Mouse (Mus musculus) heart, embryonic 16.5 days (tissue): ENCODE results near the gene Gm13088. TPM values are rescaled to one million over a fixed set of nuclear protein-coding genes. Genes with fewer than 3 reads are reported as not detected.
"Not testable (repeated sequence)": the region's sequence is repeated elsewhere in the genome, so short reads cannot be mapped to it uniquely, and the experiment has no call there.

Experiments
- ATAC-seq: fragments of 200-750 bp; cut with Nextera tagmentation; replicated peaks from 2 replicates; pipeline ENCODE4 v1.8.0; 2017; ENCODE audit warnings: moderate number of reproducible peaks; ENCODE audit not compliant: insufficient read depth, low FRiP score; ENCODE audit errors: extremely low read depth
- H3K27ac ChIP-seq: fragments of 300-500 bp; sonication (generic); 2 replicates; pipeline ENCODE4 v1.5.1; 2014; ENCODE audit warnings: mild to moderate bottlenecking, low read length, control low read depth, moderate library complexity
- H3K27me3 ChIP-seq: fragments of 300-500 bp; sonication (generic); 2 replicates; pipeline ENCODE4 v1.6.1; 2014; ENCODE audit warnings: low read length, mixed read lengths; ENCODE audit not compliant: control insufficient read depth, insufficient read depth
- H3K36me3 ChIP-seq: fragments of 300-500 bp; sonication (generic); 2 replicates; pipeline ENCODE4 v1.6.1; 2014; ENCODE audit not compliant: control insufficient read depth, insufficient read depth
- H3K4me1 ChIP-seq: fragments of 300-500 bp; sonication (generic); 2 replicates; pipeline ENCODE4 v1.6.1; 2014; ENCODE audit warnings: low read length, mixed read lengths; ENCODE audit not compliant: control insufficient read depth, insufficient read depth
- H3K4me2 ChIP-seq: fragments of 300-500 bp; sonication (generic); 2 replicates; pipeline ENCODE4 v1.6.1; 2014; ENCODE audit warnings: low read depth, mild to moderate bottlenecking, control low read depth, low read length
- H3K4me3 ChIP-seq: fragments of 300-500 bp; sonication (generic); 2 replicates; pipeline ENCODE4 v1.5.1; 2014; ENCODE audit warnings: mild to moderate bottlenecking, control low read depth, low read length
- H3K9ac ChIP-seq: fragments of 300-500 bp; sonication (generic); 2 replicates; pipeline ENCODE4 v1.6.1; 2014; ENCODE audit warnings: low read length, control low read depth
- H3K9me3 ChIP-seq: fragments of 300-500 bp; sonication (generic); replicated peaks from 2 replicates; pipeline ENCODE4 v1.6.1; 2016; ENCODE audit warnings: low read length; ENCODE audit not compliant: control insufficient read depth
- WGBS: fragments of 180-500 bp; shearing (Covaris S2); extraction: QIAGEN DNeasy Blood & Tissue Kit; methylation state at CpG from one replicate; pipeline ENCODE4 v1.1.7; 2014; 5-methylcytosine and 5-hydroxymethylcytosine counted together
- polyA plus RNA-seq: library from polyadenylated mRNA; unstranded; fragments of >200 nt; fragmentation: Nextera tagmentation; extraction: Ambion mirVana; gene quantifications from 2 replicates; pipeline ENCODE4 v1.2.1, GENCODE M21; 2015

Gene Gm13088
- polyA plus RNA-seq, result not detected in 2 replicates

GRCm38 (mm10) chr4:143657146-143657545 lies at the start of gene Gm13088:
Gm13088 (minus strand) TSS chr4:143657246.
- H3K36me3 ChIP-seq, H3K4me2 ChIP-seq, ATAC-seq, H3K4me1 ChIP-seq, H3K9me3 ChIP-seq, H3K27ac ChIP-seq, H3K27me3 ChIP-seq, H3K9ac ChIP-seq, H3K4me3 ChIP-seq: not testable (repeated sequence)

GRCm38 (mm10) chr4:143702611-143703010 lies 45.6 kb upstream of the Gm13088 start, which contains the start of gene Gm13089:
Gm13089 (minus strand) TSS chr4:143702711.
- H3K36me3 ChIP-seq, result no peaks in the 10 kb centered on the region
- no peak within 1 kb of the TSS for H3K27ac ChIP-seq
- 63% methylated on average over 2 of the region's 2 CpGs for WGBS
- ATAC-seq, result no peak
- peaks cover 23% of the 10 kb centered on the region for H3K9me3 ChIP-seq
- H3K4me1 ChIP-seq, result no peaks in the 10 kb centered on the region
- H3K4me3 ChIP-seq, result no peak within 1 kb of the TSS
- no peaks in the 10 kb centered on the region for H3K27me3 ChIP-seq
- H3K4me2 ChIP-seq, result no peak within 1 kb of the TSS
- H3K9ac ChIP-seq, result no peak within 1 kb of the TSS

GRCm38 (mm10) chr4:143618101-143618500 lies 38.9 kb downstream of the Gm13088 start:
- H3K27ac ChIP-seq, H3K4me2 ChIP-seq, H3K27me3 ChIP-seq, H3K9me3 ChIP-seq, H3K4me3 ChIP-seq, H3K4me1 ChIP-seq, H3K9ac ChIP-seq, H3K36me3 ChIP-seq, ATAC-seq: not testable (repeated sequence)
- WGBS, result 67% methylated on average over 4 of the region's 4 CpGs

- H3K27me3 ChIP-seq, ATAC-seq: not testable (repeated sequence)
These were observed 42.3 kb downstream of the Gm13088 start, which contains the start of gene Gm13083 for GRCm38 (mm10) chr4:143614703-143615102. Gm13083 (plus strand) TSS chr4:143615003.

DNA sequence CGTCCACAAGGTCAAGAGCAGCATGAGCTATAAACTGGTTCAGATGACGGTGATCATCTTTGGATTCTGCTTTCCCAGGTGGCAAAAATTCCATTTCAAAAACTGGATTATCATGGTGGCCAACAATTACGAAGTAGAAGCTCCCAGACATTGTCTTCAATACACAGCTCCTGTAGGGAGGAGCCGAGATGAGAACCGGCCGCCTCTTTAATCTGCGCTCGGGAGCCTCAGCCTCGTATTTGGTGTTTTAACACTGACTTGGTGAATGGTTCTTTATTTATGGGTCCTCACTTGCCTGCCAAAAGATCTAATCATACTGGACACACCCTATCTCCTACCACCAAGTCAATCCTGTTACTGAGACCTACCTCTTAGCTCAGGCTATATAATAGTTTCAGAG lies 45.1 kb downstream of the Gm13088 start:
- not testable (repeated sequence) for H3K9ac ChIP-seq, ATAC-seq, H3K9me3 ChIP-seq, H3K4me2 ChIP-seq, H3K4me3 ChIP-seq, H3K27me3 ChIP-seq, H3K36me3 ChIP-seq, H3K4me1 ChIP-seq, H3K27ac ChIP-seq
- WGBS, result 80% methylated on average over 9 of the region's 9 CpGs

More at GRCm38 (mm10) chr4:143614703-143615102, 42.3 kb downstream of the Gm13088 start, which contains the start of gene Gm13083:
- not testable (repeated sequence) for H3K9me3 ChIP-seq, H3K36me3 ChIP-seq, H3K4me1 ChIP-seq, H3K9ac ChIP-seq, H3K4me2 ChIP-seq, H3K27ac ChIP-seq, H3K4me3 ChIP-seq

Other genes starting within 250 kb of the Gm13088 start
- gene Pramef8, start 244.8 kb downstream of the Gm13088 start, polyA plus RNA-seq, result 11.6 and 13.4 TPM in 2 replicates
- gene Oog4, start 206.9 kb downstream of the Gm13088 start, polyA plus RNA-seq, result not detected in 2 replicates
- not detected in 2 replicates for gene Gm13043, start 145.9 kb downstream of the Gm13088 start, polyA plus RNA-seq
- gene Gm13040, start 121.3 kb downstream of the Gm13088 start, polyA plus RNA-seq, result not detected in 2 replicates
- gene BC080695, start 105.5 kb downstream of the Gm13088 start, polyA plus RNA-seq, result not detected in 2 replicates
- not detected in 2 replicates for gene Gm13057, start 105.5 kb downstream of the Gm13088 start, polyA plus RNA-seq
- not detected in 2 replicates for gene Gm13083, start 42.2 kb downstream of the Gm13088 start, polyA plus RNA-seq
- not detected in 2 replicates for gene Gm13089, start 45.5 kb upstream of the Gm13088 start, polyA plus RNA-seq
- gene Gm13078, start 62.2 kb upstream of the Gm13088 start, polyA plus RNA-seq, result not detected in 2 replicates
- gene Gm13023, start 132.1 kb upstream of the Gm13088 start, polyA plus RNA-seq, result not detected in 2 replicates
- not detected in 2 replicates for gene Gm13084, start 158.8 kb upstream of the Gm13088 start, polyA plus RNA-seq
- not detected in 2 replicates for gene Gm13103, start 189.3 kb upstream of the Gm13088 start, polyA plus RNA-seq
- gene Pramef6, start 243.1 kb upstream of the Gm13088 start, polyA plus RNA-seq, result not detected in 2 replicates